Mouse (Mus musculus) cerebellum, adult 18-20 months (tissue): ENCODE data around the gene Gm20865.
"Not testable (repeated sequence)": the region's sequence is repeated elsewhere in the genome, so short reads cannot be mapped to it uniquely, and the experiment has no call there.

Experiments used
- DNase-seq, 2 experiments: peaks; one replicate each; pipeline ENCODE4 v3.0.0; 2021

Gene Gm20865

GRCm38 (mm10) chrY:21241275-21241674 lies at the start of gene Gm20865:
TSS of gene Gm20865 (plus strand) at chrY:21241575.
- DNase-seq, result not testable (repeated sequence)
